Mouse (Mus musculus): ENCODE results near the gene Ly6g6d. TPM values are rescaled to one million over a fixed set of nuclear protein-coding genes. Genes with fewer than 3 reads are reported as not detected.

Gene Ly6g6d
- polyA plus RNA-seq, 1 experiment from 2014 or later: 5.8 TPM

DNA sequence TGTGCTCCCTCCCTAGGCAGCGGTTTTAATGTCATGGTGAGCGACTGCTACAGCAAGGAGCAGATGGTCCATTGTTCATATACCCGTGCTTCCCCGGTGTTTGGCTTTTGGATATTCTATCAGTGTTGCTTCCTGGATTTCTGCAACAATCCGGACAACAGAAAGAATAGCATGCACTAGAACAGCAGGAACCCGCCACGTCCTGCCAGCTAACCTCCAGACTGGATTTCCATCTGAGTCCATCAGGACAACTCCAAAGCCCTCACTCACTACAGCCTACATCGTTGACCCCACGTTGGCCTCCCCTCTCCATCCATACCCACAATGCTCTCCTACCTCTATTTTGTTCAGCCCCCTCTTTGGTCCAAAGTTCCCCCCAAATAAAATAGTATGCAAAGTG, 33.9 kb upstream of the Ly6g6d start:
- no peak for ATAC-seq
- H3K4me3 ChIP-seq (replicated peaks): no peak overlapping the region
- H3K4me1 ChIP-seq (replicated peaks): no peaks in the 10 kb centered on the region
- peaks cover 15% of the 10 kb centered on the region; the same call in 1 of the 2 replicates for H3K36me3 ChIP-seq
- H3K4me2 ChIP-seq (replicated peaks): no peak overlapping the region
- 82% methylated on average over 9 of the region's 9 CpGs for WGBS
- no peaks in the 10 kb centered on the region for H3K9me3 ChIP-seq
- no peak overlapping the region for H3K9ac ChIP-seq
- H3K27ac ChIP-seq: no peak overlapping the region
- no peaks in the 10 kb centered on the region for H3K27me3 ChIP-seq (replicated peaks)

DNA sequence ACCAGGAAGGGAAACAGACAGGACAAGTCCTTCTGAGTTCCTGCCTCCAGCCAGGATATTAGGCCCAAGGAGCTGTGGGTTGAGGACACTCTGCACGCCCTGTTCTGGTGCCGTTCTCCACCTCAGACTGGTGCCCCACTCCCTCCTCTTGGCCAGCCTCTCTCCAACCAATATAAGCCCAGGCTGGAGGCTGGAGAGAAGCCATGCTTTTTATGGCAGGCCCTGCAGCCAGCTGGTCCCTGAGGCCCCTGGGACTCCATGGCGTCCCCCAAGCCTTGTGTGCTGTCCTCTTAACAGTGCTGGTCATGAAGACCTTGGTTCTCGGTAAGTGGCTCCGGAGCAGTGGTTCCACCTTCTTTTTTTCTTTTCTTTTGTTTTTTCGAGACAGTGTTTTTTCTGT, 30.2 kb upstream of the Ly6g6d start, which contains the start of gene Ly6g5c:
Ly6g5c (plus strand) TSS at position 183 of the 400 bp plus-strand sequence.
- no peak within 1 kb of the TSS for H3K4me2 ChIP-seq (replicated peaks)
- no peak within 1 kb of the TSS for H3K4me3 ChIP-seq (replicated peaks)
- no peaks in the 10 kb centered on the region for H3K27me3 ChIP-seq (replicated peaks)
- 82% methylated on average over 6 of the region's 6 CpGs for WGBS
- no peak within 1 kb of the TSS for H3K9ac ChIP-seq
- peaks cover 11% of the 10 kb centered on the region; the same call in 1 of the 2 replicates for H3K4me1 ChIP-seq (replicated peaks)
- no peak within 1 kb of the TSS for H3K27ac ChIP-seq
- ATAC-seq: no peak
- no peaks in the 10 kb centered on the region for H3K36me3 ChIP-seq
- no peaks in the 10 kb centered on the region for H3K9me3 ChIP-seq

DNA sequence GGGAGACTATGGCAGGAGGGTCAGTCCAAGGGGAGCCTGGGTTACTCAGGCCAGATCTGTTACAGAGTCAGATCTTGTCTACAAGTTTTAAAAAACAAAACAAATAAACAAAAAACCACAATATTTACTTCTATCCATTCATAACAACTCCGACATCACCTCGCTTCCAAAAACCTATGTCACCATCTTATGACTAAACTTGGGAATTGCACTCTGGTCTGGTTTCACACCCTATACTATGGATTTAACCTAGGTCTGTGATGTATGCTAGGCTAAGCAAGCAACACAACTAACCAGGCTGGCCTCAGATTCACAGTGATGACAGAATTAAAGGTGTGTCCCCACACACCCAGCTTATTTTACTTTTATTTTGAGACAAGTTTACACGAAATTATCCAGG, 28.7 kb upstream of the Ly6g6d start:
- no peak for ATAC-seq
- H3K4me2 ChIP-seq (replicated peaks): no peak overlapping the region

DNA sequence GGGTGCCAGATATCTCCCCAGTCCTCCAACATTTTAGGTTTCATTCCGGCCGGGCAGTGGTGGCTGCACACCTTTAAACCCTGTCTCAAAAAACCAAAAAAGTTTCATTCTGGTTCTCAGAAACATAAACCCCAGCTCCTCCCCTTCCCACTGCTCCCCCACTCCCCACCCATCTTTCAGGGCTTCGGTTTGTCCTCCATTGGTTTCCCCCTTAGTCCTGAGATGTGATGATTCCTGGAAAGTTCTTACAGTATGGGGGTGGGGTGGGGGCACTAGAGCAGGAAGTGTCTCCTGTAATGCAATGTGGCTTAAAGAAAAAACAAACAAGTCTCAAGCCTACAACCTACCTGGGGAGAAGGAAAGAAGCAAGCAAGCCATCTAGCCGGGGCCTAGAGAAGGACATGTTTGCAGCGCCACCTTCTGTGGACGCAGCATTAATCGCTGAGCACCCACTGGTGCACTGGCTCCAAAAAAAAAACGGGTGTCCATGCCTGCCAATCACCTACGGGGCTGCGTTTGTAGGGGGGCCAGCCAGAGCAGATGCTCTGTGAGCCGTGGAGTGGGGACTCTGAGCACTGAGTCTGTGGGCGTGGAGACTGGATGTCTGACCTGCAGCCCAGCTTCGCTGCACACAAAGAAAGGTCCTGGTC, 28.0 kb upstream of the Ly6g6d start:
- Histone ChIP-seq H3K27me3 (replicated peaks) (no peaks in the 10 kb centered on the region), H3K4me3 (replicated peaks) (no peak overlapping the region), H3K36me3 (peaks cover 14% of the 10 kb centered on the region), H3K27ac (no peak overlapping the region), H3K4me1 (replicated peaks) (peaks cover 24% of the 10 kb centered on the region), H3K9me3 (no peaks in the 10 kb centered on the region), H3K4me2 (replicated peaks) (0 out of 2 replicates have a peak overlapping the region, but pooled peaks have one; percentile 12), H3K9ac (no peak overlapping the region)
- WGBS: 29% methylated on average over 13 of the region's 13 CpGs
- no peak for ATAC-seq

More for the DNA sequence above, 28.7 kb upstream of the Ly6g6d start:
- Histone ChIP-seq H3K9ac (no peak overlapping the region), H3K9me3 (no peaks in the 10 kb centered on the region), H3K36me3 (peaks cover 7% of the 10 kb centered on the region), H3K4me1 (replicated peaks) (peaks cover 22% of the 10 kb centered on the region), H3K27me3 (replicated peaks) (no peaks in the 10 kb centered on the region), H3K27ac (no peak overlapping the region), H3K4me3 (replicated peaks) (no peak overlapping the region)
- WGBS: 65% methylated on average over 3 of the region's 3 CpGs

DNA sequence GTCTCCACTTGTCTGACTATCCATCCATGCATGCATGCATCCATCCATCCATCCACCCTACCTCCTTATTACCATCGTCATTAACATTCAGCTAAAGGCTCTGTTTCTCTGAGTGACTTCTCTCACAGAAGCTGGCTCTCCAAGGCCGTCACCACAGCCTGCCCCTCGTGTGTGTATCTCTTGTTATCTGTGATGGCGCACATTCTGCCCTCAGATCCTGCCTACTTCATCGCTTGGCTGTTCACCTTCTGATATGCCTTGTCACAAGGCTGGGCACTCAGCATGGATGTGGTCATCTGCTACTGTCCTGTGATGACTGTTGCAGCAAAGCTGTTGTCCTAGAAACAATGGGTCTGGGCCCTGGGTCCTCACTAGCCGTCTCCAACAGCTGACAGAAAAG, 26.9 kb upstream of the Ly6g6d start:
- no peak overlapping the region for H3K4me2 ChIP-seq (replicated peaks)
- WGBS: 71% methylated on average over 6 of the region's 6 CpGs
- ATAC-seq: no peak

DNA sequence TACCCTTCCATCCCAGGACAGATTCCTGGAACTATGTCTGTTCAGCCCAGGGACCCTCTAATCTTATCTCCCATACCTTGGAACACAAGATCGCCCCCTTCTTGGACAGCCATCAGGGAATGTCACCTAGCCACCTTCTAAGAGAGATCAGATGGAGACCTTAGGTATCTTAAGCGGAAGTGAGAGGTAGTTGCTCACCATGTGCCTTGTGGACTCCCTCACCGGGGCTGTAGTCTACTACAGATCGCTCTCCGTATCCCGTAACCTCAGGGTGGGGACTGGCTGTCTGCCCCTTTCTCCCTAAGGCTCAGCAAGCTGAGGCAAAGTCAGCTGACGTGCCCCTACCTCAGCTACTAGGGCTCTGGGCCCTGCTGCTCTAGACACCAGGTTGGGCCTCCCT, 26.2 kb upstream of the Ly6g6d start:
- Histone ChIP-seq H3K27ac (peak overlapping the region; percentile 64; the same call in 1 of the 2 replicates), H3K27me3 (replicated peaks) (no peaks in the 10 kb centered on the region), H3K4me2 (replicated peaks) (no peak overlapping the region), H3K9me3 (no peaks in the 10 kb centered on the region), H3K36me3 (peaks cover 26% of the 10 kb centered on the region), H3K4me3 (replicated peaks) (no peak overlapping the region), H3K4me1 (replicated peaks) (peaks cover 34% of the 10 kb centered on the region), H3K9ac (no peak overlapping the region)
- no peak for ATAC-seq
- 88% methylated on average over 7 of the region's 7 CpGs for WGBS

More for the DNA sequence above, 26.9 kb upstream of the Ly6g6d start:
- no peak overlapping the region for H3K9ac ChIP-seq
- peaks cover 20% of the 10 kb centered on the region for H3K36me3 ChIP-seq
- no peak overlapping the region for H3K27ac ChIP-seq
- peaks cover 29% of the 10 kb centered on the region for H3K4me1 ChIP-seq (replicated peaks)
- no peaks in the 10 kb centered on the region for H3K9me3 ChIP-seq
- no peaks in the 10 kb centered on the region for H3K27me3 ChIP-seq (replicated peaks)
- no peak overlapping the region for H3K4me3 ChIP-seq (replicated peaks)

DNA sequence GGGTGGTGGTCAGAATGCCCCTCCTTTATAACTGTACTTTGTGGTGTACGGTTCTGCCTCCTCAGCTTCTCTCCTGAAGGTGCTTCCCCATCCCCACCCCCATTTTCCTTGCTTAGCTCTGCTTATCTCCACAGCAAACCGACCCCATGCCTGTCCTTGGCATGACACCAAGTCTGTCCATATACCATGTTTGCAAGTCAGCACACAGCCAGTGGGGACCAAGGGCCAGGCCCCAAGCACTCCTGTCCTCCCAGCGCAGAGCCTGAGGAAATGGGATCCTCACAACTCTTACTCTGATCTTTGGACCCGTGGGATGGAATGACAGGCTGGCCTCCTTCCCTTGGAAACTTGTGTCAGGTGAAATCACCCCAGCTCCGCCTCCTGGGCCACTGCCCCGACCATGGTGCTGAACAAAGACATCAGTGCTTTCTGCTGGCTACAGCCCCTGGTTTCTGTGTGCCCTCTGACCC, 25.4 kb upstream of the Ly6g6d start:
- peaks cover 32% of the 10 kb centered on the region for H3K36me3 ChIP-seq
- ATAC-seq: peak; percentile 75
- 46% methylated on average over 6 of the region's 6 CpGs for WGBS

DNA sequence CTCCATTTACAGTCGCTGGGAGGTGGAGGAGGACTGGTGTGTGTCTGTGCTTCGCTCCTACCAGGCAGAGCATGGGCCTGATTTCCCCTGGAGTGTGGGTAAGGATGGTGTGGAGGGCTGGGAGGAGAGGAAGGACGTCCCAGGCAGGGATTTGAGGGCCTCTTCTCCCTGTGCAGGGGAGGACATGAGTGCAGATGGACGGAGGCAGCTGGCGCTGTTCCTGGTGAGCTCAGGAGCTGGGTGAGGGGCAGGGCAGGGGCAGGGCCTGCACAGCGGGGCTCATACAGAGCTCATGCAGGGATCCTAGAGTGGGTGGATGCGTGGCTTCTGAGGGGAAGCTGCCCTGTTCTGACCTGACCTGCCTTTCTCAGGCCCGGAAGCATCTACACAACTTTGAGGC, 24.4 kb upstream of the Ly6g6d start:
- no peak for ATAC-seq
- Histone ChIP-seq H3K27me3 (replicated peaks) (no peaks in the 10 kb centered on the region), H3K4me1 (replicated peaks) (peaks cover 35% of the 10 kb centered on the region), H3K9me3 (no peaks in the 10 kb centered on the region), H3K4me3 (replicated peaks) (no peak overlapping the region), H3K27ac (peak overlapping the region; percentile 73; the same call in 1 of the 2 replicates), H3K36me3 (peaks cover 37% of the 10 kb centered on the region), H3K4me2 (replicated peaks) (no peak overlapping the region), H3K9ac (0 out of 2 replicates have a peak overlapping the region, but pooled peaks have one; percentile 1)
- 71% methylated on average over 8 of the region's 8 CpGs for WGBS

More for the DNA sequence above, 25.4 kb upstream of the Ly6g6d start:
- Histone ChIP-seq H3K27me3 (replicated peaks) (no peaks in the 10 kb centered on the region), H3K4me2 (replicated peaks) (0 out of 2 replicates have a peak overlapping the region, but pooled peaks have one; percentile 9), H3K27ac (peak overlapping the region; percentile 73), H3K9me3 (no peaks in the 10 kb centered on the region), H3K4me3 (replicated peaks) (no peak overlapping the region), H3K4me1 (replicated peaks) (peaks cover 35% of the 10 kb centered on the region), H3K9ac (peak overlapping the region; percentile 8; the same call in 1 of the 2 replicates)

DNA sequence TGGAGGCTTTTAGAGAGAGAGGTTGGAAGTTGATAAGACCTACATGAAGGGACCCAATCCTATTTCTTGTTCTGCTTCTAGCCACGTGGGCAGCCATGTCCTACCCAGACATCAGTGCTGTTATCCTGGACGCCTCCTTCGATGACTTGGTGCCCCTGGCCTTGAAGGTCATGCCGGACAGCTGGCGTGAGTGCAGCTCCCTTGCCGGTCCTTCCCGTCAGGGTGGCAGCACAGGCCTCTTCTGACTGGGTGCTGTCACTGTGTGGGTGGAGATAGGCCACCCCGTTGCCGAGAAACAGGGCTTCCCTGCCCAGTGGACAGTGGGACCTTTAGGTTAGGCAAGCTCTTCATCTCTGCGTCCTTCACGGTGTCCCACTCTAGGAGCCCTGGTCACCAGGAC, 23.3 kb upstream of the Ly6g6d start:
- WGBS: 86% methylated on average over 11 of the region's 11 CpGs
- H3K9ac ChIP-seq: no peak overlapping the region
- no peak overlapping the region for H3K27ac ChIP-seq
- peaks cover 34% of the 10 kb centered on the region for H3K4me1 ChIP-seq (replicated peaks)
- no peak overlapping the region for H3K4me2 ChIP-seq (replicated peaks)
- no peaks in the 10 kb centered on the region for H3K9me3 ChIP-seq
- H3K36me3 ChIP-seq: peaks cover 49% of the 10 kb centered on the region
- H3K4me3 ChIP-seq (replicated peaks): no peak overlapping the region
- H3K27me3 ChIP-seq (replicated peaks): no peaks in the 10 kb centered on the region
- ATAC-seq: no peak

DNA sequence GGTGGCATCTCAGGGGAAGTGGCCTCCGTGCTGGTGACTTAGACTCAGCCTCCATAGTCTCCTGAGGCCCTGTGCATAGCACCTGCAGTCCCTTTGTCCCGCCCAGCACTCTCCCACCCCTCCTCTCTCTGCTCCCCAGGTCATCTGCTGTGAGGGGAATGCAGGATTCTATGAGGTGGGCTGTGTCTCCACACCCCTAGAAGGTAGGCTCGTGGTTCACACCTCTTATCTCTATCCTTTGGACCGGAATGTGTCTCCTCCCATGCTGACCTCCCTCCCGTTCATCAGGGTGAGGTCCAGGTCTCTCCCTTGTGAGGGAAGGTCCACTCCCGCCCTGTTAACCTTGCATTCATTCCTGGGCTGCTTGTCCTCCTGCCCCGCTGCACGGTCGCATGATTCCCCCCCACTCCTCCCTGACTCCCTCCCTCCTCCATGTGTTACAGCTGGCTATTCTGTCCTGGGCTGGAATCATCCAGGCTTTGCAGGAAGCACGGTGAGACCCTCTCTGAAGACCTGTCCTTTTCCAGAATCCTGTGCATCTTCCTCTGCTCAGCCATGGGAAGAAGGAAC, 22.4 kb upstream of the Ly6g6d start:
- Histone ChIP-seq H3K9me3 (no peaks in the 10 kb centered on the region), H3K27ac (peak overlapping the region; percentile 48; the same call in 1 of the 2 replicates), H3K9ac (no peak overlapping the region), H3K4me2 (replicated peaks) (no peak overlapping the region), H3K4me3 (replicated peaks) (no peak overlapping the region), H3K36me3 (peaks cover 51% of the 10 kb centered on the region), H3K4me1 (replicated peaks) (peaks cover 30% of the 10 kb centered on the region), H3K27me3 (replicated peaks) (no peaks in the 10 kb centered on the region)
- ATAC-seq: peak; percentile 60
- 52% methylated on average over 10 of the region's 10 CpGs for WGBS

DNA sequence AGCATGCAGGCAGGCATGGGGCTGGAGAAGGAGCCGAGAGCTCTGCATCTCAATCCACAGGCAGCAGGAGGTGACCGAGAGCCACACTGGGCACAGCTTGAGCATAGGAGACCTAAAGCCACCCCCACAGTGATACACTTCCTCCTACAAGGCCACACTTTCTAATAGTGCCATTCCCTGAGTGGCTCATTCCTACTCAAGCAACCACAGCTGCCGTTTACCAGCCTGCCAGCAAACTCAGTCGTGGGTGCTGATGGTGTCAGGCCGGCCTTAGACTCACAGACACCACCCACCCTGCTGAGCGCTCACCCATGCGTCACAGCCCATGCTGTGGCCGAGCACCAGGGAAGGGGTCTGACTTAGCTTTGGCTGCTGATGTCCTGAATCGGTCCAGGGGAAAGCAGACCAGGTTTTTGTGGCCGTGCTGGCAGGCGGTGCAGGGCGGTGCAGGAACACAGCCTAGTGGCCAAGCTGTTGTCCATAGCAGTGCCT, 19.3 kb upstream of the Ly6g6d start:
- H3K4me1 ChIP-seq (replicated peaks): peaks cover 23% of the 10 kb centered on the region
- peaks cover 55% of the 10 kb centered on the region for H3K36me3 ChIP-seq
- H3K27ac ChIP-seq: no peak overlapping the region
- ATAC-seq: no peak
- H3K27me3 ChIP-seq (replicated peaks): no peaks in the 10 kb centered on the region
- no peak overlapping the region for H3K4me2 ChIP-seq (replicated peaks)
- no peak overlapping the region for H3K4me3 ChIP-seq (replicated peaks)
- H3K9me3 ChIP-seq: no peaks in the 10 kb centered on the region
- 92% methylated on average over 12 of the region's 12 CpGs for WGBS
- H3K9ac ChIP-seq: no peak overlapping the region

DNA sequence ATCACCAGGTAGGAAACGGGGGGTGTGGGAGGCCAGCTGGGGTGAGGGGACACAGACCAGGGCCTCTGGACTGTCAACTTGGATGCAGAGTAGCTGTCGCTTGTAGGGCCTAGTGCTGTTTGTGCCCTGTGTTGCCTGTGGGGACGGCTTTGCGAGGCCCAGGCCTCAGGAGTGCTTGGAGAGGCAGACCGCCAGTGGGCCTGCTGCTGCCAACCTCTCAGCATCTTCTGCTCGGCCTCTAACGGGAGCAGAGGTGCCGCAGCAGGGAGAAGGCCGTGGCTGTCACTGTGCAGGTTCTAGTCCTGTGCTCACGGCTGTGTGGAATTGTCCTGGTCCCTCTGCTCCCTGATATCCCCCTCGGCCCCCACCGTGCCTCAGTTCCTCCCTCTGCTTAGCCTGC, 18.7 kb upstream of the Ly6g6d start:
- H3K9me3 ChIP-seq: no peaks in the 10 kb centered on the region
- peaks cover 50% of the 10 kb centered on the region for H3K36me3 ChIP-seq
- H3K4me1 ChIP-seq (replicated peaks): peaks cover 17% of the 10 kb centered on the region
- H3K4me2 ChIP-seq (replicated peaks): no peak overlapping the region
- H3K27me3 ChIP-seq (replicated peaks): no peaks in the 10 kb centered on the region
- no peak overlapping the region for H3K4me3 ChIP-seq (replicated peaks)
- H3K27ac ChIP-seq: no peak overlapping the region
- WGBS: 85% methylated on average over 12 of the region's 12 CpGs
- H3K9ac ChIP-seq: no peak overlapping the region
- no peak for ATAC-seq

All from intestine, embryonic 15.5 days (tissue).